Mouse (Mus musculus): ENCODE results near the gene Zdhhc18.
A peak's percentile ranks its signal among the peaks of the same experiment; 100 is the strongest.

Gene Zdhhc18

DNA sequence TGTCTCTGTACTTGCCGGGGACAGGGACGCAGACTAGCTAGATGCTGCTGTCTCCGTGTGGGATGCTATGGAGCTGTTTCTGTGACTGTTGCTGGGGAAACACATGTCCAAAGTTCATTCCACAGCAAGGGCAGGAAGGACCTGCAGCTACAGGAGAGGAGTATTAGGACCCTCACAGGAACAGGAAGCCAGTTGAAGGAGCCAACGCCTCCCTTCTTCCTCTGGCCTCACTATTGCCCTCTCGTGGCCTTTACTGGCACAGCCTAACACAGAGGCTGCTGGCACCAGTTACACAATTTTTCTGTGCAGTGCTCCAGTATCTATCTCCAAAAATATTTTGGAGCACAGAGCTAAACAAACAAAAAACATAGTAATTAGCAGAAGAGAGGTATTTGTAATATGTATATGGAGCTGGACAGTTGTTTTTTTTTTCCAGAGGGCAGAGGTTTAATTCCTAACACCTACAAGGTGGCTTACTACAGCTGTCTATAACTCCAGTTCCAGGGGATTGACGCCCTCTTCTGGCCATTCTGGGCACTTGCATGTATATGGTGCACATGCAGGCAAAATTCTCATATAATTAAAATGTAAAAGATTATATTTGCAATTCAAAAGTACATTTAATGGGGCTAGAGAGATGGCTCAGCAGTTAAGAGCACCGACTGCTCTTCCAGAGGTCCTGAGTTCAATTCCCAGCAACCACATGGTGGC, at the start of gene Zdhhc18:
Gene Zdhhc18 (minus strand): TSS at position 166 of the 711 bp plus-strand sequence.
- DNase-seq = peak; percentile 67

DNA sequence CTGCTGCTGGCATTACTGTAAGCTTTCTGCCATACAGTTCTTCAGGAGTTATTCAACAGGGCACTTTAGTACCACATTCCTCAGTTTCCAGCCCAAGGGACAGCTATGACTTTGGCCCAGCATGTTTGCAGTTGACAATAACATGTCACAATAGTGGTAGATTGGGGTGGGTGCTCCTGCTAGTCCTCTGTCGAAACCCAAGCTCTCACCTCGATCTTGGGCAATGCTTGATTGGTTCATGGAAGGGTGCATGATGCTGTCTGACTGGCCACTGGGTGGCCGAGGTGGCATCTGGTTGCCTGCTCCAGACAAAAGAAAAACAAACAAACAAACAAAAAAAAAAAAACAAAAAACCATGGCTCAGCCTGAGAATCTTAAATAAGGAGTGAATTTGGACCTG, 45.4 kb upstream of the Zdhhc18 start:
- DNase-seq = no peak

DNA sequence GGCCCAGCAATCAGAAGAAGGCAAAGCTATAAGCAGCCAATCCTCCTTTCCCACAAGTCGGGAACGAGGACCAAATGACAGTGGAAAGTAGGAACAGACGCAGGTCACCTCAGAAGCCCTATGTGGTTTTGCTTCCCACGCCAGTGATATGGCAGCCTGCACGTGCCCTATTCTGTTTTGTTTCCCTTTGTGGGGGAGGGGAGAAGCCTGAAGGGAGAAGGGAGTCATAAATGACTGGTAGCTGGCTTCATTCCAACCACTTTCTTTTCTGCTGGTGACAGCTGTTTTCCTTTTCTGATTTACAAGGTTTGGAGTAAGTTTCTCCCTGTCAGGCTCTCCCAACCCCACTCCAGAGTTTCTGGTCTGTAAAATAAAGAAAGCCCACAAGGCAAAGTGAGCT, 40.3 kb upstream of the Zdhhc18 start:
- no peak for DNase-seq

DNA sequence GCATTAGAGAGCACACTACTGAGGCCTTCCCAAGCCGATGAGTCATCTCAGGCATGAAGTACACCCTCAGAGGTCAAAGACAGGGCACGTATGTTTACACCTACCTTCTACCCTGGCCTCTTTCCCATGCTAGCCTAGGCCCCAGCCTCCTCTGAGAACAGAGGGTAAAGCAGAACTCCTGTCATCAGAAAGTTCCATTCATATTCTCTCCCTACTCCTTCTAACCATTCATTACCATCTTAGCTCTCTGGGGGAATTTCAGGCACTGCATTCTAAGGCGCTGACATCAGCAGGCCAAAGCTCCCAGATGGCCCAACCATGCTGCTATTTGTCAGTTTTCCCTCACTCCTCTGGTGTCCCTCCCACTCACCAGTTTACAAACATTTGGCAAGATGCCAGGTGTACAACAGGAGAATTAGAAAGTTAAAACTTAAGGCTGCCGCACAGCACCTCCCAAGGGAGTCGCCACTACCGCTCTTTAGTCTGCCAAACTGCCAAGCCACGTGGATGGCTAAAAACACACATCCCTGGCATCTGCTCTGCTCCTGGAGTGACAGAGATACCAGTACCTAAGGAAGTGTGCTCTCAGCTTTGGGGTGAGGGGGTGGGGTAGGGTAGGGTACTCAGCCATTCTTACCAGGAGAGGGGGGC, 38.6 kb upstream of the Zdhhc18 start:
- DNase-seq = no peak

DNA sequence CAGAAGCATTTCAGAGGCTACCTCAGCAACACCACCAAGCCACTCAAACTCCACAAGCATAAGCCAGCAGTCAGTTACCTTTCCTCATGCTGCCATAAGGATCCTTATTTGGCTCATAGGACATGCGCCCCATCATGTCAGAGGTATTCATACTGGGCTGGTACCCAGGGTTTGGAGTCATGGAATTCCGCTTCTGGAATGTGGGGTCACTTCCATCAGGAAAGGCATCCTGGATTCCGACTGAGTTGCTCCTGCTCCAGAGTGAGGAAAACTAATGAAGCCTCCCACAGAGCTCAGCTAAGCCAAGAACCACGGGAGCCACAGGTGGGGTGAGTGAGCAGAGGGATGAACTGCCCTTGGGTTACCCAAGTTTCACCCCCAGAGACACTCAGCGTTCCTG, 37.2 kb upstream of the Zdhhc18 start:
- DNase-seq = no peak

DNA sequence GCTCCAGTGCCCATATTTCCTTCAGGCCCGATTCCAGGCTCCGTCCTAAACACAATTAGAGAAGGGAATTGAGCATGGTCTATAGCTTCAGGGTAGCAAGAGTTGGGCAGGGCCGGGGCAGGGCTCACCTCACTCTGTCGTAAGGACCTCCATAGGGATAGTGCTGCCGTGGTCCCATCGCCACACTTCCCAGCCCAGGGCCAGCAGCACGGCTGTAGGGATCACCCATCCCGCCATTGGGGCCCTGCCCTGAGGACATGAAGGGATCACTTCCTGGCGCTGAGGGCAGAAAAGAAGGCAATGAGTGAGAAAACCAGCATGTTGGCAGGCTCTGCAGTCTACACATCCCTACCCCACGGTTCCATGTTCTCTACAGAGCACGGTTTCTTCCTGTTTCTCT, 36.6 kb upstream of the Zdhhc18 start:
- no peak for DNase-seq

DNA sequence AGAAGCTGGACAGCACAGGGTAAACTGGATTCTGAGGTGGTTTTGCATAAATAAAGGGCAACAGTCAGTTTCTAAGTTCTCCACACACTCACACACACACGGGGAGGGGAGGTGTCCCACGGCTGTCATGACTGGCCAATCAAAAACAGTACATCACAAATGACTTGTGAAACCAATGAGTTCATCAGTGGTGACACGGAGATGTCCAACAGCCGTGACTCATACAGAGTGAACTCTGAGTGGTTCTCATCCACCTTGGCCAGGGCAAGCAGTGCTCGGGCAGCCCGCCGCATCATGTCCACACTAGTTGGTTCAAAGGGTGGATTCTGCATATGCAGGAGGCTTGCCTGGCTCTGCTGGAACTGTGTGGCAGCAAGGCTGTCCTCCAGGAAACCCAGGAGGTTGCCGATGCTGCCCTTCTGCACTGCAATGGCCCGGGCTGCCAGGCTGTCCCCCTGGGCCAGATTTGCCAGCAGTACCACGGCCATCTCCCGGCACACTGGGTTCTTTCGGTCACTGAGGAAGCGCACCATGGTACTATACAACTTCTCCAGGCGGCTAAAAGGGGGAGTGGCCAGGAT, 30.3 kb upstream of the Zdhhc18 start:
- no peak for DNase-seq

DNA sequence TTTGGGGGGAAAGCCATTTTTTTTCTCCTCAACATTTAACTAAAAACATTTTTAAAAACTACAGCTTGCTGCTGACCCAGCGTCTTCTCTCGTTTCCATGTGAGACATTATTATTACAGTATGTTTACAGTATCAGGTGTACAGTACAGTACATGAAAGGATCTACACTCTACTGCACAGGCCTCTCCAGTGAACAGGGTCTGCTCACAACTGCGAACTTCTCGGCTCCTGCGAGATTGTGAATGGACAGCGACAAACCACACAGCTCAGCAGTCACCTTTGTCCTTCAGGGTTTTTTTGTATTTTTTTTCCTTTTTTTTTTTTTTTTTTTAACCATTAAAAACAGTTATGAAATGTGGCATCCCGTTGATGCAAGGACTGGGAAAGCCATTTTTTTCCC, 29.7 kb upstream of the Zdhhc18 start:
- DNase-seq = no peak

DNA sequence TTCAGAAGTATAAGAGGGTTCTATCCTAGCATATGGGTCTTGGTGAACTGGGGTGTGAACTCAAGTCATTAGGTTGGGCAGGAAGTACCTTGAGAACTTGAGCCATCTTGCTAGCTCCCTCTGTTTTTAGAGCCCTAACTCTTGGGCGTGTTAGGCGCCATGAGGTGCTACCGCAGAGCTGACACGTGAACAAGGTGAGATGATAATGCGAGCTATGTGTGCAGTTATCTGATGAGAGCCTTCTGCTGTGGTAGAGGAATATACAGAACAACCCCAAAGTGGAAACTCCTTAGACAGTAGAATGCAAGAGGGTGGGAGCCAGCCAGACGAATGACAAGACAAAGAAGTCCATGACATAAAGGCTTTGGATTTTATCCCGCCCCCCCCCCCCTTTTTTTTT, 27.3 kb upstream of the Zdhhc18 start:
- no peak for DNase-seq

DNA sequence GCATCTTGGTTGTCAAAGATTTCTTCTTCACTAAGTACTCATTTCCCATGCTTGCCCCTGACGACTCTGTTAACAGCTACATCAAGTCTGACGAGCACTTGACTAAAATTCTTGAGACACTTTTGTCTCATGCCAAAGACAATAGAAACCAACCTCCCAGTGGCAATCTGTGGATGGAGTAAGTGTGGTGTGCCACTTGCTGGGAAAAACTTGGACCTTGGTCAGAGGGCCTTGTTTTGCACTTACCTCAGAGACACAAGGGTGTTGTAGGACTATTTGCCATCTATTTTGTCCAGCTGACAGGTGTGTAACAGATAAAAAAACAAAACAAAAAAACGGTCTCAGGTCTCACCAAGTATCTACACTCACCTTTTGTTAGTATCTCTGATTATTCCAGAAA, 26.2 kb upstream of the Zdhhc18 start:
- DNase-seq = no peak

DNA sequence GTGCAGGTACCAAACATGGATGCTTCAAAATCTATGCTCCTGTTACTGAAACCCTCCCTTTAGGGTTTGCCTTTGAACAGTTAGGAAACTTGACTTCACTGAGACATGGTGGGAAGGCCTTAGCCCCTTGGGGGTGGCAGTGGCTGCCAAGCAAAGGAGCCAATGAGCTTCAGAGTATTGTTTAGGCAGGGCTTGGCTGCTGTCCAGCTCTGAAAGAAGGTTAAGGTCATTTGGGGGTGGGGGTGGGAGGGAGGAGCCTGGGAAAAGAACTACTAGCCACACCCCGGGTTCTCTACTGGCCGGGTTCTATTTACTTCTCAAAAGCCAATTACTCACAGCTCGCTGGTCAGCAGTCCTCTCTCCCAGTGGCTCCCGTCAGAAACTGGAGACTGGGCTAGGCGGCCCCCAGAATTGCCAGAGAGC, 25.7 kb upstream of the Zdhhc18 start:
- DNase-seq = peak; percentile 42

DNA sequence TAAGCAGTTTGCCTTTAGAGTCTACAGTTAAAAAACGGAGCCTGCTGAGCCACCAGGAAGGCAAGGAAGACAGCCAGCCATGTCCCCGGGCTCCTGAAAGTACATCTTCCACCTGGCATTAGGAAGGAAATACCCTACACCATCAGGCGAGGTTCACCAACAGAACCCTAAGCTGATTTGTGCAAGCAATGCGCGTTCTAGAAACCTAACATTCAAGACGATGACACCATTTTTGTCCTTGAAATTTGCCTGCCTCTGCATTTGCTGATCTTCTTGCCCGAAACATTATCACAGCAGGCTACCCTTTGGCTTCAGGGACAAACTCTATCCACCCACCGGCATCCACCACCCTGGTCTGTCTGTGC, 24.4 kb upstream of the Zdhhc18 start:
- DNase-seq = no peak

DNA sequence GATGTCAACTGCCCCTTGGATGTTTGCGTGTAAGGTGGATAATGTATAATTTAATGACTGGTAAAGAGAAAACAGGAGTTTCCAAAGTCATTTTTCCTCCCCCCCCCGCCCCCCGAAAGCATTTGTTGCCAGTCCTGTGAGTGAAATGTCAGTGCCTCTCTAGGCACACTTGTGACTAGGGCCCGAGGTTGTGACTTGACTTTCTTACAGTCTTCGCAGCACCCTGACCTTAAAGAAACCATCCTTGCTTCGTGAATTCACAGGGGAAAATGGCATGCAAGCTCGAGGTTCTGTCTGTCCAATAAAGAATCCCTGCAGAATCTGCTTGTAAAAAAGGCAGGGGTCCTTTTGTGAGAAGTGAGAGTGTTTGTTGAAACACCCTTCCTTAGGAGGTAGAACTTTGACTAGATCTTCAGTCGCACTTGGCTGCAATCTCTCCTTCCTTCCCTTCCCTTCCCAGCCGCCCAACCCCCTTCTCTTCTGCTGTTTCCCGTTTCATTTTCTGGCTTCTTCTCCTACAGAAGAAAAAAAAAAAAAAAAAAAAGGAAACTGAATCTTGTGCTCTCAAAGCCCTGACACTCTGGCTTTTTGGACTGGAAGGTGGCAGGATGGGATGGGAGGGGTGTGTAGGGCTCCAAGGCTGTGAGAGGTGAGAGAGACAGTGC, 23.8 kb upstream of the Zdhhc18 start:
- peak; percentile 23 for DNase-seq

DNA sequence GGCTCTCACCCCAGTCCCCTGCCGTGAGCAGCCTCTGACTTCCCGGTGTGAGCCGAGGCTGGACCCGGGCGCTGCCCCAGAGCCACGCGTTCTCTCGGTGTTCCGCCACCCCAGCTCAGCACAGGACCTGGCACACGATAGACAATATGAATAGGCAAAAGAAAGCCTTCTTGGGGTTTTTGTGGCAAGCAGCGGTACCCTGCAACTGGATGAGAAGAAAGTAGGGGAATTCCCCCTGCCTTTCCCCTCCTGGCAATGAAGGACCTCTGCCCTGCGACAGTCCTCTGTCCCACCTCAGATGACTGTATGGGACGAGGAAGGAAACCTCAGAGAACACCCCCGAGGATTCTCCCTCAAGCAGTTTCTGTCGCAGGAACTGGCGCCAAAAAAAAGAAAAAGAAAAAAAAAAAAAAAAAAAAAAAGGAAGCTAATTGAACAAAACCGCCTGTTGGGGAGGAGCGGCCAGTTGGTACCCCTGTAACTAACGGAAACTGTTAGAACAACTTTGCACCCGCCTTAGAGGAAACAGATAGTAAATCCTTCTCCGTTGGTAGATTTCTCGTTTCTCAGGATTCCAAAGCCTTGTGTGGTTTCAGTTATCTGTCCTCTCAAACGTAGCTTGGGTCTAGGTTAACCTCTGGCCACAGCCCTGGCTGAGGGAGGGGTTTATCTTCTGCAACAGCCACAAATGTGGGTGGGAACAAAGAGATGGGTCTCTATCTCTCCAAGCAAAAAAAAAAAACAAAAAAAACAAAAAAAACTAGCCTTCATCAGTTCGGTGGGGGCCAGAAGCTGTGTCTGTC, 23.1 kb upstream of the Zdhhc18 start:
- no peak for DNase-seq

DNA sequence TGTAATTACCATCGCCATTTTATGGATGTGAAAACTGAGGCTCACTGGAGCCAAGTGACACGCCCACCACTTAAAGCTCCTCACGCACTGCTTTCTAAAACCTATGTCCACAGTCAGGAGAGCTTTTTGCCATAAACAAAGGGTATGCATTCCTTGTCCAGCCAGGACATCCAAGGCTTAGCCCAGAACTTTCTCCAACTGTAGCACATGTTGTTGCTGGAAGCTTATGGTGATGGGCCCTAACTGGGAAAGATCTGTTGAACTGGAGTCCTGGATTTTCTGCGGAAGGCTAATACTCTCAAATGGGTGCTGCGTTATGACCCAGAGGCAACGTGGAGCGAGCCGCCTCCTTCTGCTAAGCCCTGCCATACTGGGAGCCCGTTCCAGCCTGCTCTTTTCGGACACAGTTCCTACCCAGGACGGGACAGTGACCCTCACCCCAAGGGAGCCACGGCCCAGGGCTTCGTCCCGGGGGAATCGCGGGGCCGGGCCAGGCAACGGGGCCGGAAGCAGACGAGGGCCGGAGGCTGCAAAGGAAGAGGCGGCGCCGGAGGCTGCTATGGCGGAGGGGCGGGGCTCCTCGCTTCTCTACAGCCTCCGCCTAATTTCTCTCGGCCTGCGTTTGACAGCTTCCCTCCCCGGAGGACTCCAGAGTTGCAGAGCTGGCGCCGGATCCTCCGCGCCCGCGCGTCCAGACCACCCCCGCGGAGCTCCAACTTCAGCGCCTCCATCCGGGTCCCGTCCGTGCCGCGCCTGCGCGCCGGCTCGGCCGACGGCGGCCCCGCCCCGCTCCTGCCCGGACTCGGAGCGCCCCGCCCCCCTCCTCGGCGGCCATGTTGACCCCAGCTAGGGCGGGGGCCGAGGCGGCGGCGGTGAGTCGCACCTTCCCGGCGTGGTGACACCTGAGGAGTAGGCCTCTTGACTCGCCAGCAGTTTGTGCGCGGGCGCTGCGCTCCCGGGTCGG, 22.2 kb upstream of the Zdhhc18 start, which contains the start of gene Pigv:
Gene Pigv (minus strand): TSS at position 767 of the 964 bp plus-strand sequence.
- peak; percentile 94 for DNase-seq

DNA sequence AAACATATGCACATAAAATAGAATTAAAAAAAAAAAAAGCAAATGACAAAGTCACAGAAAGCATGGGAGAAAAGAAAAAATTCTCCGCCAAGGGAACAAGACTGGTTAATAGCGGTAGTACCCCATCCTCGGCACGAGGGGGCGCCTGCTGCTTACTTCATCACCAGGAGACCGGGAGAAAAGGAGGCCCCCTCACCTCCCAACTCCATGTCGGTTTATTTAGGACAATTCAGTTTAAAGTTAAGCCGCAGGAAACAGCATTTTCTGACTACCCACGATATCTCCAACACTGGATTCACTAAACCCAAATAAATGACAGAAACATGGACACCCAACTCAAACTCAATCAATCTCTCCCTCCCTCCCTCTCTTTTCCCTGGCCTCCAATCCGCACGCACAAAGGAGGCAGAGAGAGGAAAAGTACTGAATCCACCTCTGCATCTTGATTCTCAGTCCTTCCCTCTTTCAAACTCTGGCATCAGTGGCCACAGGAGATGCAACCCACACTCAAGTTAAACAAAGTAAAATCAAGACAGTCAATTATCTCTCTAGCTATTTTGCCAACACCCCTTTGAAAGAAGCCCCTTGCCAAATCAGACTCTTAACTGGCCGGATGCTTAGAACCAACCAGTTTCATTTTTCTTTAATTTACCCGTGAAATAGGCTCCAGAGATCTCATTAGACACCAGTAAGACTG, 21.4 kb upstream of the Zdhhc18 start:
- DNase-seq = peak; percentile 78

DNA sequence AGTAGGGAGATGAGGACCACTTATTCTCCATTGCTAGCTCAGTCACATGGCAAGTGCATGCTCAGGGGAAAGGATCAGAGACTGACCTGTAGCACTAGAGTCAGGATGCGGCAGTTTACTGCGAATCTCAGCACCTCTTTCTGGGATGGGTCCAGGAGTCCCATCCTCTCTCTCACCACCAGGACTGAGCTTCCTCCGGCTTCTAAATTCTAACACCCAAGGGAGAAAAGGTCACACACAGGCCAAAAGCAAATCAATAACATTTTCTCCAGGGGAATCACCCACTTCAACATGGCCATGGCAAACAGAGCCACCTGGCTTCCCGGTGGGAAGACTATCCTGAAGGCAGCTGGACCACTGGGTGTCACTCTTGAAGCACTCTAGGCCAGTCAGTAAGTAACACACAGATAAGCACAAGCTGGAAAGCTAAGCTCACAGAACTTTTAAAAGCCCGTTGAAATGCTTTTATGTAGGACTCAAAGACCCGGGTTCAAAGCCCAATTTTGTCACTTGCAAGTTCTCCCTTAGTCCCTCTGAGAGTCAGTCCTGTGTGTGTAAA, 19.8 kb upstream of the Zdhhc18 start:
- no peak for DNase-seq

DNA sequence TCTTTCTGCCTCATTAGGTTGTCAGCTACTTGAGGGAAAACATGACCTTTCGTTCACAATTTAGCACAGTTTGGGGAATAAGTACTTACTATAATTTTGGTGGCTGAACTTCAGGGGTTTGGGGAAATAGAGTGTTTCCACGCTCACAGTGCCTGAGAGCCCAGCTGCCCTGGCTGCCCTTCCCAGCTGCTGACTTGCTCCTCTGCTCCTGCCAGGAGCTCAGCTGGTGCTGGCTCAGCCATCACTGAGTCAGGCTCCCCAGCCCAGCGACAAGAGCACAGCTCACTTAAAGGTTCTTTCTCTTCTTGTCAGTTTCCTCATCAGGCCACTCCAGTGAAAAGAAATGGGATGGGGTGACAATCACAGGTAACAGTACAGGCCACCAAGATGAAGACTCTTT, 18.6 kb upstream of the Zdhhc18 start:
- DNase-seq = no peak

DNA sequence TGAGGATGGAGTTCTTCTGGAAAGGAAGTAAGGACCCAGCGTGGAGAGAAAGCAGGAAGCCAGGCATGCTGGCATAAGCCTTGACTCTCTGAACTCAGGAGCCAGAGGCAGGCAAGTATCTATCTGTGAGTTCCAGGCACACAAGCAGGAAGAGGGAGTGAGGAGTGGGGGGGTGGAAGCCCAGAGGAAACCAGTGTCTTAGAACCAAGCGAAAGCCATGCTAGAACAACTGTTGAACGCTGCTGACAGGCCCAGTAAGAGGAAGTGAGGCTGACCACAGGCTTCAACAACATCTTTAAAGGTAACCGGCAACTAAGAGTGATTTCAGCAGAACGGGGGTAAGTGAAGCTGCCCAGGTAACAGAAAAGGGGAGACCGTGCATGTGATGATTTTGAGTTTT, 16.2 kb upstream of the Zdhhc18 start:
- no peak for DNase-seq

DNA sequence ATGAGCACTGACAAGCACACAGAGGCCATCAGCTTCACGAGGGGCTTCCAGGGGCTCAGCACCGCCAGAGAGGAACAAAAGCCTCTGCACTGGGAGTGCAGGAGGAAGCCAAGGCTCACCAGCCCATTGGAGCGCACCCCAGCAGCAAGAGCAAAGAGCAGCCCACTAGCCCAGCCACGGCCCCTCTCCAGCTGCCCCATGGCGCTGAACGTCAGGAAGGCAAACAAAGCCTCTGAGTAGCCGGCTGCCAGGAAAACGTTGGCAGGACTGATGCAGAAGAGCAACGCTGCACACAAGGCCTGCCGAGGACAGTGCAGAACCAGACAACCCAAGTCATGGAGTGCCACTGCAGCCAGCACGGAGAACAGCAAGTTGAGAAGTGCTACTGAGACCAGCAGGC, 15.2 kb upstream of the Zdhhc18 start:
- no peak for DNase-seq

DNA sequence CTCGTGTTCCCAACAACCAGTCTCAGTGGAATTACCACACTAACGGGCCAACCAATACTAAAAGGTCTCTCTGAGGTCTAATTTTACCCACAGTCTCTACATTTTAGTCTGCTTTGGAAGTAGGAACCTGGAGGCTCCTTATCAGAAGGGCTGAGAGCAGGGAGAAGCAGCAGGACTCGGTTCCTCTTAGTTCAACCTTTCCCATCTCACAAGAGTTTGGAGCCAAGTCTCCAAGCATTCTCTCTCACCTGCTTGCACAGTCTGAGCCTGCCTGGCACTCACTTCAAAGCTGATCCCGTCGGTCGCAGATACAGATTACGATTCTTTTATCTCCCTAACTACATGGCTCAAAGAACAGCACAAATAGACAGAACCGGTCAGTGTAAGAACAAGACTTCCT, 13.0 kb upstream of the Zdhhc18 start:
- DNase-seq = no peak

Measured in right cerebral cortex, postnatal 25 days (tissue).